Mouse (Mus musculus): ENCODE data around the gene Krt88. TPM values are rescaled to one million over a fixed set of nuclear protein-coding genes. Genes with fewer than 3 reads are reported as not detected.

Gene Krt88
- not detected for polyA plus RNA-seq (2014; fragmentation: Illumina TruSeq; extraction: RNeasy Lipid Tissue Mini Kit (QIAGEN cat#74804); ENCODE audit: low read depth, low replicate concordance)

GRCm38 (mm10) chr15:101447444-101447843 is at the start of gene Krt88:
Gene Krt88, plus strand, starts transcription at chr15:101447744.

GRCm38 (mm10) chr15:101410775-101411174 is 36.8 kb upstream of the Krt88 start, which contains the start of gene Krt7:
Gene Krt7, plus strand, starts transcription at chr15:101411043.

GRCm38 (mm10) chr15:101438555-101438954 is 9.0 kb upstream of the Krt88 start, which contains the start of gene Krt87:
Gene Krt87, minus strand, starts transcription at chr15:101438804.

GRCm38 (mm10) chr15:101463651-101464050 is 16.1 kb downstream of the Krt88 start, which contains the start of gene Krt81:
Gene Krt81, minus strand, starts transcription at chr15:101463751.

GRCm38 (mm10) chr15:101472952-101473528 is 25.5 kb downstream of the Krt88 start, which contains the start of gene Krt86:
Gene Krt86, plus strand, starts transcription at chr15:101473478.

GRCm38 (mm10) chr15:101491431-101491830 is 43.9 kb downstream of the Krt88 start, which contains the start of gene Krt83:
Gene Krt83, minus strand, starts transcription at chr15:101491512.

Other genes with a start within 250 kb of the Krt88 start
- gene Grasp, start 223.6 kb upstream of the Krt88 start, polyA plus RNA-seq (2014; fragmentation: Illumina TruSeq; extraction: RNeasy Lipid Tissue Mini Kit (QIAGEN cat#74804); ENCODE audit: low read depth, low replicate concordance): 0.28 TPM
- 1.5 TPM for gene Nr4a1, start 193.5 kb upstream of the Krt88 start, polyA plus RNA-seq (2014; fragmentation: Illumina TruSeq; extraction: RNeasy Lipid Tissue Mini Kit (QIAGEN cat#74804); ENCODE audit: low read depth, low replicate concordance)
- gene Atg101, start 163.5 kb upstream of the Krt88 start, polyA plus RNA-seq (2014; fragmentation: Illumina TruSeq; extraction: RNeasy Lipid Tissue Mini Kit (QIAGEN cat#74804); ENCODE audit: low read depth, low replicate concordance): not detected
- gene 6030408B16Rik, start 154.5 kb upstream of the Krt88 start, polyA plus RNA-seq (2014; fragmentation: Illumina TruSeq; extraction: RNeasy Lipid Tissue Mini Kit (QIAGEN cat#74804); ENCODE audit: low read depth, low replicate concordance): not detected
- 1.1 TPM for gene Krt80, start 77.6 kb upstream of the Krt88 start, polyA plus RNA-seq (2014; fragmentation: Illumina TruSeq; extraction: RNeasy Lipid Tissue Mini Kit (QIAGEN cat#74804); ENCODE audit: low read depth, low replicate concordance)
- gene Krt7, start 36.7 kb upstream of the Krt88 start, polyA plus RNA-seq (2014; fragmentation: Illumina TruSeq; extraction: RNeasy Lipid Tissue Mini Kit (QIAGEN cat#74804); ENCODE audit: low read depth, low replicate concordance): 6.0 TPM
- not detected for gene Krt87, start 8.9 kb upstream of the Krt88 start, polyA plus RNA-seq (2014; fragmentation: Illumina TruSeq; extraction: RNeasy Lipid Tissue Mini Kit (QIAGEN cat#74804); ENCODE audit: low read depth, low replicate concordance)
- not detected for gene Krt81, start 16.0 kb downstream of the Krt88 start, polyA plus RNA-seq (2014; fragmentation: Illumina TruSeq; extraction: RNeasy Lipid Tissue Mini Kit (QIAGEN cat#74804); ENCODE audit: low read depth, low replicate concordance)
- not detected for gene Krt86, start 25.7 kb downstream of the Krt88 start, polyA plus RNA-seq (2014; fragmentation: Illumina TruSeq; extraction: RNeasy Lipid Tissue Mini Kit (QIAGEN cat#74804); ENCODE audit: low read depth, low replicate concordance)
- not detected for gene Krt83, start 43.8 kb downstream of the Krt88 start, polyA plus RNA-seq (2014; fragmentation: Illumina TruSeq; extraction: RNeasy Lipid Tissue Mini Kit (QIAGEN cat#74804); ENCODE audit: low read depth, low replicate concordance)
- gene Gm49425, start 69.5 kb downstream of the Krt88 start, polyA plus RNA-seq (2014; fragmentation: Illumina TruSeq; extraction: RNeasy Lipid Tissue Mini Kit (QIAGEN cat#74804); ENCODE audit: low read depth, low replicate concordance): not detected
- not detected for gene Krt84, start 85.1 kb downstream of the Krt88 start, polyA plus RNA-seq (2014; fragmentation: Illumina TruSeq; extraction: RNeasy Lipid Tissue Mini Kit (QIAGEN cat#74804); ENCODE audit: low read depth, low replicate concordance)
- gene Krt82, start 102.9 kb downstream of the Krt88 start, polyA plus RNA-seq (2014; fragmentation: Illumina TruSeq; extraction: RNeasy Lipid Tissue Mini Kit (QIAGEN cat#74804); ENCODE audit: low read depth, low replicate concordance): not detected
- gene Krt90, start 115.2 kb downstream of the Krt88 start, polyA plus RNA-seq (2014; fragmentation: Illumina TruSeq; extraction: RNeasy Lipid Tissue Mini Kit (QIAGEN cat#74804); ENCODE audit: low read depth, low replicate concordance): not detected
- gene Krt75, start 126.2 kb downstream of the Krt88 start, polyA plus RNA-seq (2014; fragmentation: Illumina TruSeq; extraction: RNeasy Lipid Tissue Mini Kit (QIAGEN cat#74804); ENCODE audit: low read depth, low replicate concordance): not detected
- gene Gm5414, start 180.4 kb downstream of the Krt88 start, polyA plus RNA-seq (2014; fragmentation: Illumina TruSeq; extraction: RNeasy Lipid Tissue Mini Kit (QIAGEN cat#74804); ENCODE audit: low read depth, low replicate concordance): not detected
- gene Gm5478, start 199.6 kb downstream of the Krt88 start, polyA plus RNA-seq (2014; fragmentation: Illumina TruSeq; extraction: RNeasy Lipid Tissue Mini Kit (QIAGEN cat#74804); ENCODE audit: low read depth, low replicate concordance): not detected
- not detected for gene Krt6b, start 232.5 kb downstream of the Krt88 start, polyA plus RNA-seq (2014; fragmentation: Illumina TruSeq; extraction: RNeasy Lipid Tissue Mini Kit (QIAGEN cat#74804); ENCODE audit: low read depth, low replicate concordance)
- gene Krt6a, start 246.6 kb downstream of the Krt88 start, polyA plus RNA-seq (2014; fragmentation: Illumina TruSeq; extraction: RNeasy Lipid Tissue Mini Kit (QIAGEN cat#74804); ENCODE audit: low read depth, low replicate concordance): not detected

All from kidney, adult 10 weeks (tissue).